9 mouse cellular contexts compared by ENCODE assay signal in the genomic region with DNA sequence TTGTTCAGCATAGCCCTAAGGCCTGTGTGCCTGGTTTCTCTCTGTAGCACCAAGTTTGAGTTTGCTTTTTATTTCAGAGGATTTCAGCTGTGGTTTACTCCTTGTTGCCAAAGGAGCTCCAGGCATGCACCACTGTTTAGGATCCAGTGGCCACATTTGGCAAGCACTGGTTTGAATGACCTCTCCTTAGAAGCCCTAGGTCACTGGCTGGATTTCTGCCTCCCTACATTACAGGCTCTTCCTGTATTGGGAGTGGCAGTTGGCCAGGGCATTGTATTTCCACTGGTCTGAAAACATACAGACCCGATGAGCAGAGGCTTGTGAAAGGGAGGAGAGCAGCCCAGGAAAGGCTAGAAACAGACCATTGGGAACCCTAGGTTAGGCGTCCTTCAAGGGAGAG.
DNase-seq lines count a peak whose midpoint lies in the region; TF ChIP-seq lines count a peak whose summit lies in the region.
"Had no signal": no experiment of that assay in that cellular context is flagged by ENCODE, and none has a peak within 500 bp of the region (broad histone marks: within the 10 kb centered on the region; RNA-seq: fewer than 3 reads in every experiment).

No protein-coding gene starts in this region.

- peak; percentile 33 for DNase-seq in adrenal gland, postnatal 10 days
- no peak for DNase-seq in adrenal gland, adult 18-20 months (ENCODE audit: low spot score in 2 of 2)
- DNase-seq in gastrocnemius, adult 2 months: peak; percentile 61
- DNase-seq in heart, postnatal 25 days (ENCODE audit: low spot score): peak; percentile 30
- DNase-seq in lung, postnatal 10 days: peak; percentile 47
- no peak for DNase-seq in retina, postnatal 1 day
- DNase-seq in T-cell, adult 2 months (ENCODE audit: low spot score): no peak
- no peak for DNase-seq in left cerebral cortex, adult 8-10 months (ENCODE audit: low spot score in 2 of 2)

- no peak overlapping the region; the same call in 1 of the 2 replicates for H3K4me3 ChIP-seq in gastrocnemius, adult 2 months
- H3K4me3 ChIP-seq: midbrain, embryonic 12.5 days had no signal

- intact Hi-C loops in gastrocnemius, adult 2 months (cut with DNase I): loop anchor here (10.0 kb wide), 1 partner anchor 306 kb away; no protein-coding TSS in a partner anchor
- intact Hi-C loops in heart, postnatal 25 days (cut with DNase I): loop anchor here (2.0 to 5.0 kb wide), 2 partner anchors 24 to 58 kb away; no protein-coding TSS in a partner anchor

- peak overlapping the region; percentile 63 for H3K27ac ChIP-seq in gastrocnemius, adult 2 months
- H3K27ac ChIP-seq: midbrain, embryonic 12.5 days had no signal

- TF ChIP-seq CTCF in gastrocnemius, adult 2 months (IDR thresholded peaks at IDR 0.05): no peak

Comparison
In these comparisons a context has a peak if more than half of its experiments do, and no peak if none do; other contexts are left out.
1. DNase-seq: peak in adrenal gland, postnatal 10 days (single experiment), gastrocnemius, adult 2 months (single experiment), heart, postnatal 25 days (single experiment) and lung, postnatal 10 days (single experiment); none in adrenal gland, adult 18-20 months (0 of 2), retina, postnatal 1 day (single experiment), T-cell, adult 2 months (single experiment) and left cerebral cortex, adult 8-10 months (0 of 2).